Mouse (Mus musculus) heart, postnatal 0 days (tissue): Measurements from ENCODE around the gene Vps39.

Experiments
- CTCF ChIP-seq: IDR thresholded peaks from 2 replicates; pipeline ENCODE4 v1.5.1; 2016; ENCODE audit warnings: antibody characterized with exemption, control low read depth, low read depth
- EP300 ChIP-seq: IDR thresholded peaks from 2 replicates; pipeline ENCODE4 v1.6.1; 2016; ENCODE audit warnings: antibody characterized with exemption, low read depth

DNA sequence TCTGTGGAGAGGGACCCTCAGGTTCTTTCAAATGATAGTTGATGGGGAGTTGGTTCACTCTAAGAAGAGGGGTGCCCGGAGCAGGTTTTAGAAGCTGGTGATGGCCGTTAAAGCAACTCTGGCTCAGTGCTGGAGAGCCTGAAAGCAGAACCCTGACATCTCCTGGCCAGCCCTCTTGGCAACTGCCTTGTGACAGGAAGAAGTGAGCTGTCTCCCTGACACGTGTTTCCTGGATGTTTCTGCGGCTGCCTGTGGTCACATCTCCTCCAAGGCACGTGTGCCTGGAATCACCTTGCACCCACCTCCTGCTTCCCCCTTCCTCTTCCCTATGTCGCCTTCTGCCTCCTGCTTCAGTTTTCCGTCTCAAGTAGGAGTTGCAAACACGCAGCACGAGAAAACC, 4.8 kb downstream of the Vps39 start:
- TF ChIP-seq CTCF (no peak), EP300 (no peak)
